Mouse (Mus musculus) ovary, postnatal 14 days (tissue): ENCODE measurements at regions not wholly inside any gene's neighbourhood (a gene's known extent, or its start where the extent isn't known, plus 50 kb on each side); places are given as distances from the start of the nearest gene placed in this dataset.

ENCODE experiments used
- DNase-seq: peaks from one replicate; pipeline ENCODE4 v3.0.0; 2022; ENCODE audit warnings: low spot score

GRCm38 (mm10) chr11:55974224-55974875 is 66.5 kb downstream of the Nmur2 start:
- DNase-seq, result no peak

- no peak for DNase-seq
Measured at GRCm38 (mm10) chr11:55966580-55966979, 74.2 kb downstream of the Nmur2 start.

- DNase-seq, result no peak
Measured at GRCm38 (mm10) chr11:55958372-55958771, 82.4 kb downstream of the Nmur2 start.

- no peak for DNase-seq
Measured at GRCm38 (mm10) chr11:55957355-55957754, 83.5 kb downstream of the Nmur2 start.

GRCm38 (mm10) chr11:55953696-55954095 is 87.1 kb downstream of the Nmur2 start:
- no peak for DNase-seq

- no peak for DNase-seq
Measured at GRCm38 (mm10) chr11:55949596-55949995, 91.2 kb downstream of the Nmur2 start.

GRCm38 (mm10) chr11:55946629-55947240 is 94.1 kb downstream of the Nmur2 start:
- no peak for DNase-seq

GRCm38 (mm10) chr11:55946028-55946427 is 94.8 kb downstream of the Nmur2 start:
- no peak for DNase-seq

- no peak for DNase-seq
Measured at GRCm38 (mm10) chr11:55939983-55940382, 100.8 kb downstream of the Nmur2 start.

GRCm38 (mm10) chr11:55926366-55926765 is 114.4 kb downstream of the Nmur2 start:
- no peak for DNase-seq

- no peak for DNase-seq
Measured at GRCm38 (mm10) chr11:55919066-55919465, 121.7 kb downstream of the Nmur2 start.

GRCm38 (mm10) chr11:55918411-55918810 is 122.4 kb downstream of the Nmur2 start:
- no peak for DNase-seq

- peak; percentile 38 for DNase-seq
Measured at GRCm38 (mm10) chr11:55897506-55897905, 143.3 kb downstream of the Nmur2 start.

- no peak for DNase-seq
Measured at GRCm38 (mm10) chr11:55890161-55890560, 150.6 kb downstream of the Nmur2 start.

- DNase-seq, result no peak
Measured at GRCm38 (mm10) chr11:55878631-55879030, 162.2 kb downstream of the Nmur2 start.

- no peak for DNase-seq
Measured at GRCm38 (mm10) chr11:55867141-55867540, 173.7 kb downstream of the Nmur2 start.

GRCm38 (mm10) chr11:55859230-55859629 is 181.6 kb downstream of the Nmur2 start:
- no peak for DNase-seq

GRCm38 (mm10) chr11:55820479-55820878 is 212.5 kb upstream of the Glra1 start:
- no peak for DNase-seq

- no peak for DNase-seq
Measured at GRCm38 (mm10) chr11:55816566-55816965, 208.6 kb upstream of the Glra1 start.

- DNase-seq, result no peak
Measured at GRCm38 (mm10) chr11:55810685-55811084, 202.7 kb upstream of the Glra1 start.

GRCm38 (mm10) chr11:55791195-55791865 is 183.3 kb upstream of the Glra1 start:
- no peak for DNase-seq

- no peak for DNase-seq
Measured at GRCm38 (mm10) chr11:55789638-55790037, 181.6 kb upstream of the Glra1 start.

GRCm38 (mm10) chr11:55781044-55781443 is 173.0 kb upstream of the Glra1 start:
- no peak for DNase-seq
